Mouse (Mus musculus): ENCODE measurements at regions not wholly inside any gene's neighbourhood (a gene's known extent, or its start where the extent isn't known, plus 50 kb on each side); places are given as distances from the start of the nearest gene placed in this dataset.

GRCm38 (mm10) chr13:101860704-101861103, 92.7 kb upstream of the Pik3r1 start:
- H3K4me3 ChIP-seq (ENCODE audit: low read depth, low read length), result no peak overlapping the region
- ATAC-seq (no peak), DNase-seq (no peak)
- H3K27ac ChIP-seq (ENCODE audit: low read depth), result no peak overlapping the region
- no peak overlapping the region for H3K9ac ChIP-seq (replicated peaks)
- no peak overlapping the region for H3K4me2 ChIP-seq (ENCODE audit: low read depth, low read length)
- peaks cover 6% of the 10 kb centered on the region for H3K4me1 ChIP-seq (ENCODE audit: insufficient read depth)
- H3K27me3 ChIP-seq (ENCODE audit: insufficient read depth, low read length), result no peaks in the 10 kb centered on the region
- H3K36me3 ChIP-seq (replicated peaks; ENCODE audit: insufficient read depth, low read length), result no peaks in the 10 kb centered on the region
- TF ChIP-seq CTCF (IDR thresholded peaks at IDR 0.05; ENCODE audit: low read depth) (no peak), EP300 (IDR thresholded peaks at IDR 0.05; ENCODE audit: low read depth) (no peak)
- no peaks in the 10 kb centered on the region for H3K9me3 ChIP-seq (ENCODE audit: low read length)
- 84% methylated on average over 4 of the region's 4 CpGs for WGBS (ENCODE audit: insufficient replicate concordance)

DNA sequence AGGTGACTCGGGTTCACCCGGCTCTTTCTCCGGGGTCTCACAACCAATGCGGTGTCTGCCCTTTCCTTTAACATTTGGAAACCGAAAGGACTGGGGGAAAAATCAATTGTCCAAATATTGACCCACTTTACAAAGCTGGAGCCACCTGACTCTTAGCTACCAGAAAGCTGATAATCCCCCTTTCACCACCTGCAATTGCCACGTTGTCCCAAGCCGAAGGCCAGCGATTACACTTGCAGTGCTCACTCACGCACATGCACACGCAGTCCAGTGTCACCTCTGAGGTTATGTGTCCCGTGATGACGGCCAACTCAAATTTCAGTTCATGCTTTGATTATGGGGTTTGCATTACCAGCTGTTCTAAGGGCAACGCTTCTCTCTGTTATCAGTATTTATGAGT, 94.0 kb upstream of the Pik3r1 start:
- peak; percentile 48 for DNase-seq
- peak overlapping the region; percentile 59 for H3K27ac ChIP-seq (ENCODE audit: low read depth)

GRCm38 (mm10) chr13:101863015-101863414, 95.0 kb upstream of the Pik3r1 start:
- no peak for ATAC-seq
- Histone ChIP-seq H3K27me3 (ENCODE audit: insufficient read depth, low read length) (no peaks in the 10 kb centered on the region), H3K4me3 (ENCODE audit: low read depth, low read length) (no peak overlapping the region), H3K4me1 (ENCODE audit: insufficient read depth) (peaks cover 6% of the 10 kb centered on the region), H3K36me3 (replicated peaks; ENCODE audit: insufficient read depth, low read length) (no peaks in the 10 kb centered on the region), H3K9me3 (ENCODE audit: low read length) (no peaks in the 10 kb centered on the region), H3K4me2 (ENCODE audit: low read depth, low read length) (no peak overlapping the region), H3K9ac (replicated peaks) (no peak overlapping the region), H3K27ac (ENCODE audit: low read depth) (no peak overlapping the region)
- TF ChIP-seq EP300 (IDR thresholded peaks at IDR 0.05; ENCODE audit: low read depth) (no peak), CTCF (IDR thresholded peaks at IDR 0.05; ENCODE audit: low read depth) (no peak)
- no peak for DNase-seq
- WGBS (ENCODE audit: insufficient replicate concordance), result 71% methylated on average over 7 of the region's 7 CpGs

More for the DNA sequence above, 94.0 kb upstream of the Pik3r1 start:
- Histone ChIP-seq H3K4me3 (ENCODE audit: low read depth, low read length) (no peak overlapping the region), H3K4me1 (ENCODE audit: insufficient read depth) (peaks cover 6% of the 10 kb centered on the region), H3K27me3 (ENCODE audit: insufficient read depth, low read length) (no peaks in the 10 kb centered on the region), H3K4me2 (ENCODE audit: low read depth, low read length) (peak overlapping the region; percentile 7; the same call in 1 of the 2 replicates), H3K9ac (replicated peaks) (no peak overlapping the region), H3K9me3 (ENCODE audit: low read length) (no peaks in the 10 kb centered on the region), H3K36me3 (replicated peaks; ENCODE audit: insufficient read depth, low read length) (no peaks in the 10 kb centered on the region)
- WGBS (ENCODE audit: insufficient replicate concordance), result 61% methylated on average over 13 of the region's 13 CpGs
- ATAC-seq, result peak; percentile 90
- TF ChIP-seq EP300 (IDR thresholded peaks at IDR 0.05; ENCODE audit: low read depth), result peak; percentile 76
- no peak for TF ChIP-seq CTCF (IDR thresholded peaks at IDR 0.05; ENCODE audit: low read depth)

GRCm38 (mm10) chr13:101863602-101864001, 95.6 kb upstream of the Pik3r1 start:
- no peaks in the 10 kb centered on the region for H3K9me3 ChIP-seq (ENCODE audit: low read length)
- ATAC-seq, result no peak
- DNase-seq, result no peak
- H3K27me3 ChIP-seq (ENCODE audit: insufficient read depth, low read length), result no peaks in the 10 kb centered on the region
- no peak overlapping the region for H3K9ac ChIP-seq (replicated peaks)
- no peak overlapping the region for H3K4me3 ChIP-seq (ENCODE audit: low read depth, low read length)
- no peaks in the 10 kb centered on the region for H3K36me3 ChIP-seq (replicated peaks; ENCODE audit: insufficient read depth, low read length)
- no peak overlapping the region for H3K27ac ChIP-seq (ENCODE audit: low read depth)
- H3K4me2 ChIP-seq (ENCODE audit: low read depth, low read length), result no peak overlapping the region
- TF ChIP-seq CTCF (IDR thresholded peaks at IDR 0.05; ENCODE audit: low read depth) (no peak), EP300 (IDR thresholded peaks at IDR 0.05; ENCODE audit: low read depth) (peak; percentile 81)
- peaks cover 6% of the 10 kb centered on the region for H3K4me1 ChIP-seq (ENCODE audit: insufficient read depth)
- WGBS (ENCODE audit: insufficient replicate concordance), result 45% methylated on average over 2 of the region's 2 CpGs

- H3K27me3 ChIP-seq (ENCODE audit: insufficient read depth, low read length), result no peaks in the 10 kb centered on the region
- H3K4me3 ChIP-seq (ENCODE audit: low read depth, low read length), result no peak overlapping the region
- H3K9me3 ChIP-seq (ENCODE audit: low read length), result no peaks in the 10 kb centered on the region
- H3K4me1 ChIP-seq (ENCODE audit: insufficient read depth), result peaks cover 6% of the 10 kb centered on the region
- ATAC-seq (no peak), DNase-seq (no peak)
- 38% methylated on average over 4 of the region's 4 CpGs for WGBS (ENCODE audit: insufficient replicate concordance)
- TF ChIP-seq EP300 (IDR thresholded peaks at IDR 0.05; ENCODE audit: low read depth) (no peak), CTCF (IDR thresholded peaks at IDR 0.05; ENCODE audit: low read depth) (no peak)
- no peak overlapping the region for H3K4me2 ChIP-seq (ENCODE audit: low read depth, low read length)
- H3K27ac ChIP-seq (ENCODE audit: low read depth), result no peak overlapping the region
- no peak overlapping the region for H3K9ac ChIP-seq (replicated peaks)
- no peaks in the 10 kb centered on the region for H3K36me3 ChIP-seq (replicated peaks; ENCODE audit: insufficient read depth, low read length)
These were observed 98.8 kb upstream of the Pik3r1 start for GRCm38 (mm10) chr13:101866843-101867242.

GRCm38 (mm10) chr13:101874761-101875160, 106.7 kb upstream of the Pik3r1 start:
- ATAC-seq, result no peak
- H3K4me1 ChIP-seq (ENCODE audit: insufficient read depth), result no peaks in the 10 kb centered on the region
- H3K9me3 ChIP-seq (ENCODE audit: low read length), result no peaks in the 10 kb centered on the region
- no peak overlapping the region for H3K9ac ChIP-seq (replicated peaks)
- no peak overlapping the region for H3K4me3 ChIP-seq (ENCODE audit: low read depth, low read length)
- TF ChIP-seq CTCF (IDR thresholded peaks at IDR 0.05; ENCODE audit: low read depth) (no peak), EP300 (IDR thresholded peaks at IDR 0.05; ENCODE audit: low read depth) (no peak)
- 88% methylated on average over 4 of the region's 4 CpGs for WGBS (ENCODE audit: insufficient replicate concordance)
- H3K27me3 ChIP-seq (ENCODE audit: insufficient read depth, low read length), result no peaks in the 10 kb centered on the region
- H3K27ac ChIP-seq (ENCODE audit: low read depth), result no peak overlapping the region
- H3K36me3 ChIP-seq (replicated peaks; ENCODE audit: insufficient read depth, low read length), result no peaks in the 10 kb centered on the region
- no peak overlapping the region for H3K4me2 ChIP-seq (ENCODE audit: low read depth, low read length)
- no peak for DNase-seq

GRCm38 (mm10) chr13:101876069-101876468, 108.1 kb upstream of the Pik3r1 start:
- 60% methylated on average over 2 of the region's 2 CpGs for WGBS (ENCODE audit: insufficient replicate concordance)
- no peak overlapping the region for H3K27ac ChIP-seq (ENCODE audit: low read depth)
- no peak overlapping the region for H3K4me3 ChIP-seq (ENCODE audit: low read depth, low read length)
- H3K9me3 ChIP-seq (ENCODE audit: low read length), result no peaks in the 10 kb centered on the region
- DNase-seq (no peak), ATAC-seq (no peak)
- no peak overlapping the region for H3K9ac ChIP-seq (replicated peaks)
- H3K36me3 ChIP-seq (replicated peaks; ENCODE audit: insufficient read depth, low read length), result no peaks in the 10 kb centered on the region
- TF ChIP-seq CTCF (IDR thresholded peaks at IDR 0.05; ENCODE audit: low read depth) (no peak), EP300 (IDR thresholded peaks at IDR 0.05; ENCODE audit: low read depth) (no peak)
- no peaks in the 10 kb centered on the region for H3K27me3 ChIP-seq (ENCODE audit: insufficient read depth, low read length)
- H3K4me2 ChIP-seq (ENCODE audit: low read depth, low read length), result no peak overlapping the region
- H3K4me1 ChIP-seq (ENCODE audit: insufficient read depth), result no peaks in the 10 kb centered on the region

All from liver, postnatal 0 days (tissue).